Mouse (Mus musculus) lung, postnatal 0 days (tissue): ENCODE data around the gene Vmn2r54. TPM values are rescaled to one million over a fixed set of nuclear protein-coding genes. Genes with fewer than 3 reads are reported as not detected.
"Not testable (repeated sequence)": the region's sequence is repeated elsewhere in the genome, so short reads cannot be mapped to it uniquely, and the experiment has no call there.

Source experiments
- ATAC-seq: fragments of 200-750 bp; cut with Nextera tagmentation; 2 replicates; pipeline ENCODE4 v1.8.0; 2017; ENCODE audit warnings: moderate library complexity
- DNase-seq: peaks from one replicate; pipeline ENCODE4 v3.0.0-alpha.2; 2016; ENCODE audit warnings: low spot score
- H3K27ac ChIP-seq: fragments of 300-500 bp; sonication (generic); 2 replicates; pipeline ENCODE4 v1.5.1; 2014; ENCODE audit warnings: antibody characterized with exemption, mild to moderate bottlenecking, low read length, mixed read lengths
- H3K27me3 ChIP-seq: fragments of 300-500 bp; sonication (generic); replicated peaks from 2 replicates; pipeline ENCODE4 v1.6.1; 2014; ENCODE audit warnings: low read length, mixed read lengths; ENCODE audit not compliant: insufficient read depth
- H3K36me3 ChIP-seq: fragments of 300-500 bp; sonication (generic); 2 replicates; pipeline ENCODE4 v1.6.1; 2014; ENCODE audit warnings: low read length, mixed read lengths; ENCODE audit not compliant: insufficient read depth
- H3K4me1 ChIP-seq: fragments of 300-500 bp; sonication (generic); 2 replicates; pipeline ENCODE4 v1.6.1; 2014; ENCODE audit warnings: antibody characterized with exemption, low read depth, low read length, mixed read lengths; ENCODE audit not compliant: insufficient read depth
- H3K4me2 ChIP-seq: fragments of 300-500 bp; sonication (generic); replicated peaks from 2 replicates; pipeline ENCODE4 v1.6.1; 2014; ENCODE audit warnings: low read depth, mild to moderate bottlenecking, low read length, moderate library complexity, mixed read lengths
- H3K4me3 ChIP-seq: fragments of 300-500 bp; sonication (generic); 2 replicates; pipeline ENCODE4 v1.5.1; 2014; ENCODE audit warnings: low read depth, low read length
- H3K9ac ChIP-seq: fragments of 300-500 bp; sonication (generic); replicated peaks from 2 replicates; pipeline ENCODE4 v1.6.1; 2014; ENCODE audit warnings: low read depth, mild to moderate bottlenecking
- H3K9me3 ChIP-seq: fragments of 300-500 bp; sonication (generic); 2 replicates; pipeline ENCODE4 v1.6.1; 2016; ENCODE audit warnings: low read length, mixed read lengths
- CTCF ChIP-seq: IDR thresholded peaks from 2 replicates; pipeline ENCODE4 v1.5.1; 2016; ENCODE audit warnings: antibody characterized with exemption, mild to moderate bottlenecking
- EP300 ChIP-seq: IDR thresholded peaks from 2 replicates; pipeline ENCODE4 v1.6.1; 2016; ENCODE audit warnings: antibody characterized with exemption, mild to moderate bottlenecking, control low read depth
- WGBS: fragments of 180-500 bp; shearing (Covaris S2); extraction: QIAGEN DNeasy Blood & Tissue Kit; methylation state at CpG from one replicate; pipeline ENCODE4 v1.1.7; 2014; 5-methylcytosine and 5-hydroxymethylcytosine counted together
- polyA plus RNA-seq: library from polyadenylated mRNA; unstranded; fragments of >200 nt; fragmentation: Nextera tagmentation; extraction: Ambion mirVana; gene quantifications from 2 replicates; pipeline ENCODE4 v1.2.1, GENCODE M21; 2015

Gene Vmn2r54
- not detected in 2 replicates for polyA plus RNA-seq

GRCm38 (mm10) chr7:12640219-12640618, at the start of gene Vmn2r54:
Vmn2r54 (minus strand) TSS chr7:12640319.
- H3K4me3 ChIP-seq, H3K4me1 ChIP-seq, H3K27me3 ChIP-seq, H3K36me3 ChIP-seq, H3K27ac ChIP-seq, H3K9ac ChIP-seq, ATAC-seq, H3K4me2 ChIP-seq, H3K9me3 ChIP-seq, DNase-seq: not testable (repeated sequence)
- 65% methylated on average over 3 of the region's 4 CpGs for WGBS

- ATAC-seq, H3K36me3 ChIP-seq: not testable (repeated sequence)
- 85% methylated on average over 3 of the region's 3 CpGs for WGBS
Observed at GRCm38 (mm10) chr7:12684903-12685302, 44.8 kb upstream of the Vmn2r54 start, which contains the start of gene Vmn2r55. Vmn2r55 (minus strand) TSS chr7:12685003.

GRCm38 (mm10) chr7:12608688-12609087, 31.4 kb downstream of the Vmn2r54 start, which contains the start of gene Vmn2r53:
Vmn2r53 (minus strand) TSS chr7:12608788.
- no peaks in the 10 kb centered on the region for H3K9me3 ChIP-seq
- H3K36me3 ChIP-seq = no peaks in the 10 kb centered on the region
- DNase-seq (no peak), ATAC-seq (no peak)
- no peak within 1 kb of the TSS for H3K4me3 ChIP-seq
- no peak within 1 kb of the TSS for H3K9ac ChIP-seq
- no peak within 1 kb of the TSS for H3K27ac ChIP-seq
- no peak for TF ChIP-seq CTCF
- no peak for TF ChIP-seq EP300
- no peaks in the 10 kb centered on the region for H3K27me3 ChIP-seq
- H3K4me2 ChIP-seq = no peak within 1 kb of the TSS
- no peaks in the 10 kb centered on the region for H3K4me1 ChIP-seq

More at GRCm38 (mm10) chr7:12684903-12685302, 44.8 kb upstream of the Vmn2r54 start, which contains the start of gene Vmn2r55:
- not testable (repeated sequence) for H3K9ac ChIP-seq, DNase-seq, H3K4me1 ChIP-seq, H3K4me3 ChIP-seq, H3K27ac ChIP-seq, H3K9me3 ChIP-seq, H3K4me2 ChIP-seq, H3K27me3 ChIP-seq

Other genes with a start within 250 kb of the Vmn2r54 start
- gene Zfp551, start 217.6 kb downstream of the Vmn2r54 start, polyA plus RNA-seq = 2.5 TPM in 2 replicates
- gene Zfp606, start 162.0 kb downstream of the Vmn2r54 start, polyA plus RNA-seq = 9.7 and 10.1 TPM in 2 replicates
- gene 2900092C05Rik, start 127.8 kb downstream of the Vmn2r54 start, polyA plus RNA-seq = not detected in 2 replicates
- gene Vmn2r53, start 31.5 kb downstream of the Vmn2r54 start, polyA plus RNA-seq = under 0.01 TPM in 1 of 2 replicates, not detected in the other
- gene Vmn2r55, start 44.7 kb upstream of the Vmn2r54 start, polyA plus RNA-seq = not detected in 2 replicates
- not detected in 2 replicates for gene Vmn2r56, start 94.7 kb upstream of the Vmn2r54 start, polyA plus RNA-seq
- gene Zscan18, start 163.3 kb upstream of the Vmn2r54 start, polyA plus RNA-seq = 1.3 and 2.0 TPM in 2 replicates
- 7.2 and 8.5 TPM in 2 replicates for gene Zfp329, start 178.5 kb upstream of the Vmn2r54 start, polyA plus RNA-seq
- gene Zfp110, start 194.4 kb upstream of the Vmn2r54 start, polyA plus RNA-seq = 26.4 and 28.3 TPM in 2 replicates
- gene Zfp128, start 240.9 kb upstream of the Vmn2r54 start, polyA plus RNA-seq = 2.5 TPM in 2 replicates